Mouse (Mus musculus): ENCODE results near the gene Tmem120b.

Gene Tmem120b

GRCm38 (mm10) chr5:123159866-123160265, 91.7 kb downstream of the Tmem120b start:
- DNase-seq (ENCODE audit: low spot score) = no peak

GRCm38 (mm10) chr5:123160341-123160740, 92.1 kb downstream of the Tmem120b start:
- no peak for DNase-seq (ENCODE audit: low spot score)

GRCm38 (mm10) chr5:123162942-123163341, 94.7 kb downstream of the Tmem120b start:
- DNase-seq (ENCODE audit: low spot score) = no peak

- no peak for DNase-seq (ENCODE audit: low spot score)
These were observed 98.2 kb downstream of the Tmem120b start for GRCm38 (mm10) chr5:123166437-123166836.
